Mouse (Mus musculus): ENCODE results near the gene Kat8. TPM values are rescaled to one million over a fixed set of nuclear protein-coding genes. Genes with fewer than 3 reads are reported as not detected.

Gene Kat8
- total RNA-seq, 4 experiments from 2014 or later: 29.0 to 33.4 (median 31.1) TPM

DNA sequence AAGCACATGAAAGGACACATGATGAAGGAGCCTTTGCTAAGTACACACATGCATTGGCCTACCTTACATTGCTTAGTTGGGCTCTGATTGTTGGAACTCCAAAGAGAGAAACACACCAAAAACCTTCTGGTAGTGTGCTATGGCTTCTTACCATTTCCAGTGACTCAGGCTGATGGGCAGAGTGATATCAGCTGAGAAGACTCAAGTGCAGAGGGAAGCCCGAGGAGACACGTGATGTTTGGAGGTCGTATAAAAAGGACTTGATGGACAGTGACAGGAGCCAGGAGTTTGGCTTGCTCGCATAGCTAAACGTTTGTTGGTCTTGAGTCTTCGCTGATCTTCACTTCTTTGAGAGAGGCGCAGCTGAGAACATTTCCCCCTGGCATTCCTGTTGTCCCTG lies 14.8 kb upstream of the Kat8 start:
- DNase-seq: no peak

- no peak for DNase-seq
Observed at GRCm38 (mm10) chr7:127898179-127898956, 13.9 kb upstream of the Kat8 start.

DNA sequence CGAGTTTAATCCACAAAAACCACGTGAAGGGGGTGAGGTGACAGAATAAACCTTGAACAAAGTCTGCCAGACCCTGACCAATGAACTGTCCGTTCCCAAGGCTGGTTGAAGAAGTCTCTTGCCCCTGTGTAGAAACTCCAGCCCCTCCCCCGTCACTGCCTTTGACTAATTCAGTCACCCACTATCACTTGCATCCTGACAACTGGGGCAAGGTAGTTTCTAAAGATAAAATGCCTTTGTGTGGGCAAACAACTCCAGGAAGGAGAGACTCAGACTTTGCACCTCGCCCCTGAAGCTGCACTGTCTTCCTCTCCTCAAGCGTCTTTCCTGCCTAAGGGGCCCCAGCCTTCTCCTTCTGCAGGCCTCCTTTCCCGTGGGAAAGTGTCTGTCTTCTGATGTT lies 12.3 kb upstream of the Kat8 start:
- DNase-seq: no peak

GRCm38 (mm10) chr7:127901772-127902171 lies 10.5 kb upstream of the Kat8 start:
- no peak for DNase-seq

GRCm38 (mm10) chr7:127903971-127904796 lies 8.1 kb upstream of the Kat8 start, which contains the start of gene Bckdk:
Gene Bckdk (plus strand): TSS chr7:127904082.
- peak; percentile 74 for DNase-seq

DNA sequence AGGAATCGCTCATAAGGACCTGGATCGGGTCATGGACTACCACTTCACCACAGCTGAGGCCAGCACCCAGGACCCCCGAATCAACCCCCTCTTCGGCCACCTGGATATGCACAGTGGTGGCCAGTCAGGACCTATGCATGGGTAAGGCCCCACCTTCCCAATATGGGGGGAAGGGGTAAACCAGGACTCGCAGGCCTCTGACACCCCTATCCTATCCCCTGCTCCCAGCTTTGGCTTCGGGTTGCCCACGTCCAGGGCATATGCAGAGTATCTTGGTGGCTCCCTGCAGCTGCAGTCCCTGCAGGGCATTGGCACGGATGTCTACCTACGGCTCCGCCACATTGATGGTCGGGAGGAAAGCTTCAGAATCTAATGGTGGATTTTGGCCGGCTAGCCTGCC lies 4.4 kb upstream of the Kat8 start:
- DNase-seq: no peak

- no peak for DNase-seq
Observed at GRCm38 (mm10) chr7:127908656-127909055, 3.7 kb upstream of the Kat8 start.

DNA sequence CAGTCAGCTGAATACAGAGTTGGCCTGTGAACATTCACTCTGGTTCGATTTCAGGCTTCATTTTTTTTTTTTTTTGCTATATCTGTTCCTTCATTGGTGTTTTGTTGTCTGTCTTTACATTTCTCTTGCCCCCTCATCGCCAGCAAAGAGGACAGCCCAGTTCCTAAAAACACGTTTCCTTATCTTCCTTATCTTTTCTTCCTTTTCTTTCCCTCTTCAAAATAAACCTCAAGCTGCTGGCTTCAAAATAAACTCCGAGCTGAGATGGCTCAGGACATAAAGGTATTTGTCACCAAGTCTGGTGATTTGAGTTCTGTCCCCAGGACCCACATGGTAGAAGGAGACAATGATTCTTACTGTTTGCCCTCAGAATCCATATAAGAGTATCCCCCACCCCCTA lies 622 bp downstream of the Kat8 start:
- DNase-seq: no peak

- no peak for DNase-seq
Observed at GRCm38 (mm10) chr7:127915293-127915692, 3.0 kb downstream of the Kat8 start.

DNA sequence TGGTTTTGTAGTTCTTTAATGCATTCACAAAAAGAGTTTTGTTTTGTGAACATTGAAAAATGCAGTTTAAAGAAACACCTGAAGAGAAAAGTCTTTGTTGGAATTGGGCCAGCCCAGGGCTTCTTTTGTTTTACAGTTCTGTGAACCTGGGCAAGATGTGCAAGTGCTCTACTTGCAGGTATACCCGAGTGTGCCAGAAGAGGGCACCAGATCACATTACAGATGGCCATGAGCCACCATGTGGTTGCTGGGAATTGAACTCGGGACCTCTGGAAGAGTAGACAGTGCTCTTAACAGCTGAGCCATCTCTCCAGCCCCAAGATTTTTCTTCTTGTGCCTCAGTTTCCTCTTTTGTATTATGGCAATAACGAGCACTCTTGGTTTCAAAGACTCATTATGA lies 5.9 kb downstream of the Kat8 start:
- DNase-seq: no peak

GRCm38 (mm10) chr7:127919290-127919689 lies 7.0 kb downstream of the Kat8 start:
- no peak for DNase-seq

- DNase-seq: no peak
Observed at GRCm38 (mm10) chr7:127921516-127921915, 9.2 kb downstream of the Kat8 start.

GRCm38 (mm10) chr7:127922451-127923275 lies 10.3 kb downstream of the Kat8 start:
- DNase-seq: no peak

- no peak for DNase-seq
Observed at GRCm38 (mm10) chr7:127923714-127924113, 11.4 kb downstream of the Kat8 start.

DNA sequence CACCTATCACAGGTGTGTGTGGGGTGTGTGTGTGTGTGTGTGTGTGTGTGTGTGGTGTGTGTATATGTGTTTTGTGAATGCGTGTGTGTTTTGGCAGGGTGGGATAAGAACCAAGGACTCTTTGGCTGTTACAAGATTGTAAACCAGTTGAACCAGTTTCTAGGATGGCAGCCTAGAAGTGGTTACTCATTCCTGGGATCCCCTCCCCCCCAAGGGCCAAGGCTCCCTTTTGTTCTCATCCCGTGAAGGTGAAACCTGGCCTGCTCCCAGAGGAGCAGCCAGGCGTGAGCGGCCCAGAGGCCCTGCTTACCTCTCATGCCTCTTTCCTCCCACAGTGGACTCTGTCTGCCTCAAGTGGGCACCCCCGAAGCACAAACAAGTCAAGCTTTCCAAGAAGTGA lies 12.9 kb downstream of the Kat8 start:
- DNase-seq: no peak

GRCm38 (mm10) chr7:127926066-127926465 lies 13.8 kb downstream of the Kat8 start:
- DNase-seq: no peak

DNA sequence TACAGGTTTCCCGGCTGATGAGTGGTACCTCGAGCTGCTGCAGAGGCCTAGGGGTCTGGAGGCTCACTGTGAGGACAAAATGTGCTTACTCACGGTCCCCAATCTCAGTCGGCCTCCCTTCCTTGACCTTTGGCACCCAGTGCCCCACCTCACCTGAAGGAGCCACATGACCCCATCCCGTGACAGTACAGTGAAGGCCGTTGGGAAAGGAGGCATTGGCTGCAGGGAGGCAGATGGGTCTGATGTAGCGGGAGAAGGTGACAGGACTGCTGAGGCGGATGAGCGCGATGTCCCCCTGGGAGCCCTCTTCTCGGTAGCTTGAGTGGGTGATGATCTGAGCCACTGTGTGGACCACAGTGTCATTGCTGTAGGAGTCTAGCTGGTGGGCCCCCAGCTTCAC lies 14.5 kb downstream of the Kat8 start:
- no peak for DNase-seq

GRCm38 (mm10) chr7:127927726-127928125 lies 15.4 kb downstream of the Kat8 start:
- DNase-seq: no peak

- no peak for DNase-seq
Observed at GRCm38 (mm10) chr7:127928596-127928995, 16.3 kb downstream of the Kat8 start.

- DNase-seq: no peak
Observed at GRCm38 (mm10) chr7:127929923-127930322, 17.6 kb downstream of the Kat8 start, which contains the start of gene Prss8. Gene Prss8 (minus strand): TSS chr7:127930104.

DNA sequence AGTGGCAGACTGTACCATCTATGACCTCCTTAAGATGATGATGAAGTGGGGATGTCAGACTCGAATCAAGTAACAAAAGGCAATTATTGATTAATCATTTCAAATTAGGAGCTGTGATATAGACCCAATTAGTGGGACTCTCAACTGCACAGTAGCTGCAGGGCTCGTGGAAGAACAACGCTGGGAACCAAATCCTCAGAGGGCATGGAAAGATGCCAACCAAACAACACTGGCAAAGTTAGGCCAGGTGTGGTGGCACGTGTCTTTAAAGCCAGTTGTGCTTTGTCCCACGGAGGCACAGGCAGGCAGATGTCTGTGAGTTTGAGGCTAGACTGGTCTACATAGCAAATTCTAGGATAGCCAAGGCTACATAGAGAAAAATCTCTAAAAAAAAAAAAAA lies 18.3 kb downstream of the Kat8 start:
- DNase-seq: no peak

GRCm38 (mm10) chr7:127931351-127932135 lies 19.2 kb downstream of the Kat8 start:
- no peak for DNase-seq
